Mouse (Mus musculus) liver, embryonic 14.5 days (tissue): ENCODE measurements around the gene Ogfod2.

ENCODE experiments used
- CTCF ChIP-seq: IDR thresholded peaks from 2 replicates; pipeline ENCODE4 v1.5.1; 2016; ENCODE audit warnings: antibody characterized with exemption, low read depth, control low read depth
- EP300 ChIP-seq: IDR thresholded peaks from 2 replicates; pipeline ENCODE4 v1.6.1; 2016; ENCODE audit warnings: antibody characterized with exemption, low read depth

DNA sequence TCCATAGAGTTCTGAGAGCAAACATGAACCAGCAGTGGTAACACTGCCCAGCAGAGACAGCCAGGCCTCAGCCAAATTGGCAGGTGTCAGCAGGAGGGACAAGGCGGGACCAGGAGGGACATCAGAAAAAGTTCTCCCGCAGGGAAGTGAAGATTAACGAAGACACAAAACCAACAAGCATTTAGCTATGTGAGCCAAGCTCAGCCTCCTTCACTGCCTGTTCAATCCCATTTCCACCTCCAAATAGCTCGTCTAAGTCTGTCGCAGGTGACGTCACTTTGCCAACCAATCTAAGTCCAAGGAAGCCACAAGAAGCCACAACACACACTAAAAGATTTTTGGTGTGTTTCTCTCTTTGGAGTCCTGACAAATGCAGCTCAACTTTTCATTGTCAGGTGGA, 9.8 kb upstream of the Ogfod2 start:
- TF ChIP-seq EP300, result no peak
- TF ChIP-seq CTCF, result no peak
